Mouse (Mus musculus): ENCODE results near the gene Fkbp8. TPM values are rescaled to one million over a fixed set of nuclear protein-coding genes. Genes with fewer than 3 reads are reported as not detected.

Gene Fkbp8
- 349 and 353 TPM in 2 replicates for polyA plus RNA-seq (2016; fragmentation: Nextera tagmentation; extraction: Ambion mirVana)

DNA sequence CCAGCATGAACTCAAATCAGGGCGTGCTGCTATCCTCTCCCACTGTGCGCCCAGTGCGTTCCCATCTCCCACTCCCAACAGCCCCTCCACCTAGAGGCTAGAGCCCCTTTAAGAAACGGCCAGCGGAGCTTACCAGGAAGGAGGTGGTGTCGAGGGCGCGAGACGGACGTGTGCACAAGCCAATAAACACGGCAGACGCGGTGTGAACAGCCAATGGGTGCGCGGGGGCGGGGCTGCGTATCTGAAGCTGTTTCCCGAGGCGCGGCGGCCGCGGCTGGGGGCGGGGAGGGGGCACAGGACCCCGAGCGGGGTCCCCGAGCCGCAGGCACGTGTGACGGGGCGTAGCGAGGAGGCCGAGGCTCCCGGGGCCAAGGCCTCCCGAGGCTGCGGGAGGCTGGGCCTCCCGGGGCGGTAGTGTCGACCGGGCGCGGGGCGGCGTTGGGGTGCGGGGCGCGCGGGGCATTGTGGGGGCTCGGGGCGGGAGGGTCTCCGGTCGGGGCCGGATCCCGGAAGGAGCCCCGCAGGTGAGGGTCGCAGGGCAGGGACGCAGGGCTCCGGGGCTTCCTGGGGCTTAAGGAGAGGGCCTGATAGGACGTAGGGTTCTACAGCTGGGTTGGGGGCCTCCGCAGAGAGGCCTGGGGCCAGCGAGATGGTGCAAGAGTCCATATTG lies at the start of gene Fkbp8, which contains the start of gene Kxd1:
Gene Fkbp8, plus strand, starts transcription at position 213 of the 670 bp plus-strand sequence.
Gene Kxd1, minus strand, starts transcription at position 445 of the 670 bp plus-strand sequence.
- WGBS = under 1% methylated on average over 59 of the region's 61 CpGs
- Histone ChIP-seq H3K4me1 (peaks cover 21% of the 10 kb centered on the region), H3K9me3 (no peaks in the 10 kb centered on the region), H3K9ac (peak within 1 kb of the TSS; percentile 77), H3K27ac (peak within 1 kb of the TSS; percentile 50; the same call in 1 of the 2 replicates), H3K27me3 (replicated peaks) (no peaks in the 10 kb centered on the region), H3K36me3 (peaks cover 27% of the 10 kb centered on the region), H3K4me2 (replicated peaks) (peak within 1 kb of the TSS; percentile 82), H3K4me3 (peak within 1 kb of the TSS; percentile 75)
- peak; percentile 92 for ATAC-seq (ENCODE audit: low FRiP score, low read depth)

DNA sequence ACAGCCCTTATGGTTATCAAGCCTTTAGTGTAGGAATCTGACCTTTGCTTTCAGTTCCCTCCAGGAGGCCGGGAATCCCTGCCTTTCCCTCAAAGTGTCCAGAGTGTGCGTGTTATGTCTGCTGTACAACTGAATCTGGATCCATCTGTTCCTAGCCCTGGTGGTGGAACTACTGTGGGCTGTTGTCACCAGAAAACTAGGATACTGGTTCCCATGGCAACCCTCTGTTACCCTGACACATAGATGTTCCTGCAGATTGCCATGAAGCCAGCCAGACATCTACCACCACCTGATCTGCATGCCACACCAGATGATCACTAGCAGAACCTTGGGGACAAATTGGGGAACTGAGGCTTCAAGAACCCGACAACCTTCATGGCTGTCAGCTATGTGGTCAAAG lies 45.6 kb upstream of the Fkbp8 start:
- H3K4me2 ChIP-seq (replicated peaks) = no peak overlapping the region
- no peak overlapping the region for H3K4me3 ChIP-seq
- H3K9ac ChIP-seq = no peak overlapping the region
- 70% methylated on average over 3 of the region's 3 CpGs for WGBS
- no peaks in the 10 kb centered on the region for H3K9me3 ChIP-seq
- H3K36me3 ChIP-seq = no peaks in the 10 kb centered on the region
- H3K27me3 ChIP-seq (replicated peaks) = peaks cover 40% of the 10 kb centered on the region
- no peak overlapping the region for H3K27ac ChIP-seq
- H3K4me1 ChIP-seq = peaks cover 4% of the 10 kb centered on the region
- no peak for ATAC-seq (ENCODE audit: low FRiP score, low read depth)

GRCm38 (mm10) chr8:70482943-70483342 lies 44.6 kb upstream of the Fkbp8 start:
- no peak for ATAC-seq (ENCODE audit: low FRiP score, low read depth)
- WGBS = 61% methylated on average over 2 of the region's 2 CpGs
- H3K9ac ChIP-seq = no peak overlapping the region

DNA sequence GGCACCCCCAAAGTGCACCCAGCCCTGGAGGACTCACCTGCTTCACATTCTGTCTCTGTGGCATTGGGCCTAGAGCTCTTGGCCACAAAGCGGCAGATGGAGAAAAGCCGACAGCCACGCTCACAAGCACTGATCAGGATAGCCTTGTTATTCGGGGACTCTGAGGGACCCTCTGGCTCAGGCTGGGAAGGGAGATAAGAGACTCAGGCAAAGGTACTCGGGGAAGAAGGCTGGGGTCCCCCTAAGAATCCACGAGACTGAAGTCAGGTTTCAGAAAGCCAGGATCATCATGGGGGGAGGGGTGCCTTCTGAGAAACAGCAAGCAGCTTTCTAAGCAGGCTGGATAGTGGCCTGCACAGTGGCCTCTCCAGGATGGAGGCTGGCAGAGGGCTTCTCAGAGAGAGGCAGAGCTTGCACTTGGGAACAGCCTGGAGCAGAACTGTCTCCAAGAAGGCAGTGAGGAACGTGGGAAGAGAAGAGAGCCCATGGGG lies 41.3 kb upstream of the Fkbp8 start:
- 0 out of 2 replicates have a peak overlapping the region, but pooled peaks have one; percentile 5 for H3K4me3 ChIP-seq
- peak overlapping the region; percentile 66 for H3K4me2 ChIP-seq (replicated peaks)
- peak overlapping the region; percentile 66; the same call in 1 of the 2 replicates for H3K9ac ChIP-seq

More at GRCm38 (mm10) chr8:70482943-70483342, 44.6 kb upstream of the Fkbp8 start:
- H3K27ac ChIP-seq = no peak overlapping the region
- no peaks in the 10 kb centered on the region for H3K36me3 ChIP-seq
- H3K4me3 ChIP-seq = no peak overlapping the region
- H3K27me3 ChIP-seq (replicated peaks) = peaks cover 51% of the 10 kb centered on the region
- no peaks in the 10 kb centered on the region for H3K9me3 ChIP-seq
- H3K4me2 ChIP-seq (replicated peaks) = no peak overlapping the region
- H3K4me1 ChIP-seq = peaks cover 7% of the 10 kb centered on the region; the same call in 1 of the 2 replicates

GRCm38 (mm10) chr8:70486941-70487520 lies 40.5 kb upstream of the Fkbp8 start, which contains the start of gene Tmem59l:
Tmem59l (minus strand) TSS chr8:70487358.
- 4% methylated on average over 33 of the region's 33 CpGs for WGBS
- H3K9ac ChIP-seq = peak within 1 kb of the TSS; percentile 66
- peak within 1 kb of the TSS; percentile 47 for H3K4me3 ChIP-seq
- peaks cover 91% of the 10 kb centered on the region for H3K27me3 ChIP-seq (replicated peaks)
- H3K27ac ChIP-seq = no peak within 1 kb of the TSS
- H3K9me3 ChIP-seq = no peaks in the 10 kb centered on the region
- H3K4me1 ChIP-seq = peaks cover 27% of the 10 kb centered on the region
- H3K4me2 ChIP-seq (replicated peaks) = peak within 1 kb of the TSS; percentile 66
- H3K36me3 ChIP-seq = no peaks in the 10 kb centered on the region
- peak; percentile 52 for ATAC-seq (ENCODE audit: low FRiP score, low read depth)

More for the DNA sequence above, 41.3 kb upstream of the Fkbp8 start:
- H3K4me1 ChIP-seq = peaks cover 24% of the 10 kb centered on the region
- H3K27ac ChIP-seq = no peak overlapping the region
- no peaks in the 10 kb centered on the region for H3K36me3 ChIP-seq
- H3K9me3 ChIP-seq = no peaks in the 10 kb centered on the region
- no peak for ATAC-seq (ENCODE audit: low FRiP score, low read depth)
- WGBS = 61% methylated on average over 7 of the region's 7 CpGs
- peaks cover 83% of the 10 kb centered on the region for H3K27me3 ChIP-seq (replicated peaks)

- no peaks in the 10 kb centered on the region for H3K36me3 ChIP-seq
- H3K4me1 ChIP-seq = peaks cover 37% of the 10 kb centered on the region
- H3K4me3 ChIP-seq = peak overlapping the region; percentile 27
- peaks cover 98% of the 10 kb centered on the region for H3K27me3 ChIP-seq (replicated peaks)
- no peak overlapping the region for H3K27ac ChIP-seq
- no peaks in the 10 kb centered on the region for H3K9me3 ChIP-seq
- 3% methylated on average over 55 of the region's 55 CpGs for WGBS
- H3K9ac ChIP-seq = peak overlapping the region; percentile 1; the same call in 1 of the 2 replicates
- H3K4me2 ChIP-seq (replicated peaks) = peak overlapping the region; percentile 66
- ATAC-seq (ENCODE audit: low FRiP score, low read depth) = peak; percentile 2; the same call in 1 of the 2 replicates
Observed at GRCm38 (mm10) chr8:70487993-70488796, 39.3 kb upstream of the Fkbp8 start.

DNA sequence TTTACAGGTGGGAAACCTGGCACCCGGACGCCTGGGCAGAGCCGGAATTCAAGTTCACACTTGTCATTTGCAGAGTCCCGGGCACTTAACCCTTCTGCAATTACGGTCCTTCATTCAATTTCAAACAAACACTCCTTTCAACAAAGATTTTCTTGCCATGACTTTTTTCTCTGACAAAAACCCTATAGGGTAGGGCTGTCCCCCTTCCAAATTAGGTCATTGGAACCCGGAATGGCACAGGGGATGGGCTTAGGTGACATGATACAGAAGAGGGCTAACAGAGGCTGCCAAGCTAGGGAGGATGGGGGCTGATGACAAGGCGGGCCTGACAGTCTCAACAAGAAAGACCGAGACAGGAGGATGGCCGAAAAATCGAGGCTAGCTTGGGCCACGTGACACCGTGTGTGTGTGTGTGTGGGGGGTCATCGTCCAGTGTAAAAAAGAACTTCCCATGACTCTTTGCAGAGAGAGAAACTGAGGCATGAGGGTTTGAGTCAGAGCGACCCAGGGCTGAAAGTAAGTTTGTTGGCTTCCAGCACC lies 38.5 kb upstream of the Fkbp8 start:
- H3K4me1 ChIP-seq = peaks cover 46% of the 10 kb centered on the region
- no peak for ATAC-seq (ENCODE audit: low FRiP score, low read depth)
- H3K27ac ChIP-seq = no peak overlapping the region

GRCm38 (mm10) chr8:70489576-70489975 lies 37.9 kb upstream of the Fkbp8 start:
- Histone ChIP-seq H3K4me2 (replicated peaks) (peak overlapping the region; percentile 66), H3K36me3 (no peaks in the 10 kb centered on the region), H3K27me3 (replicated peaks) (peaks cover 100% of the 10 kb centered on the region), H3K4me1 (peaks cover 51% of the 10 kb centered on the region), H3K4me3 (peak overlapping the region; percentile 19; the same call in 1 of the 2 replicates), H3K9ac (no peak overlapping the region), H3K9me3 (no peaks in the 10 kb centered on the region), H3K27ac (no peak overlapping the region)
- 1% methylated on average over 34 of the region's 41 CpGs for WGBS
- no peak for ATAC-seq (ENCODE audit: low FRiP score, low read depth)

More for the DNA sequence above, 38.5 kb upstream of the Fkbp8 start:
- H3K36me3 ChIP-seq = no peaks in the 10 kb centered on the region
- peaks cover 100% of the 10 kb centered on the region for H3K27me3 ChIP-seq (replicated peaks)
- peak overlapping the region; percentile 66 for H3K4me2 ChIP-seq (replicated peaks)
- 1% methylated on average over 14 of the region's 14 CpGs for WGBS
- H3K9ac ChIP-seq = no peak overlapping the region
- H3K4me3 ChIP-seq = peak overlapping the region; percentile 27
- no peaks in the 10 kb centered on the region for H3K9me3 ChIP-seq

GRCm38 (mm10) chr8:70490061-70490879 lies 37.3 kb upstream of the Fkbp8 start:
- no peak overlapping the region for H3K4me2 ChIP-seq (replicated peaks)
- no peaks in the 10 kb centered on the region for H3K36me3 ChIP-seq
- H3K9ac ChIP-seq = no peak overlapping the region
- H3K9me3 ChIP-seq = no peaks in the 10 kb centered on the region
- no peak overlapping the region for H3K27ac ChIP-seq
- peaks cover 57% of the 10 kb centered on the region for H3K4me1 ChIP-seq
- no peak for ATAC-seq (ENCODE audit: low FRiP score, low read depth)
- H3K27me3 ChIP-seq (replicated peaks) = peaks cover 100% of the 10 kb centered on the region
- H3K4me3 ChIP-seq = no peak overlapping the region
- WGBS = 7% methylated on average over 10 of the region's 10 CpGs

GRCm38 (mm10) chr8:70490880-70491495 lies 36.5 kb upstream of the Fkbp8 start:
- Histone ChIP-seq H3K27me3 (replicated peaks) (peaks cover 100% of the 10 kb centered on the region), H3K4me2 (replicated peaks) (no peak overlapping the region; the same call in 1 of the 2 replicates), H3K9me3 (no peaks in the 10 kb centered on the region), H3K36me3 (no peaks in the 10 kb centered on the region), H3K4me3 (no peak overlapping the region), H3K9ac (no peak overlapping the region), H3K4me1 (peaks cover 62% of the 10 kb centered on the region), H3K27ac (no peak overlapping the region)
- ATAC-seq (ENCODE audit: low FRiP score, low read depth) = no peak
- 2% methylated on average over 20 of the region's 20 CpGs for WGBS

Data from neural tube, embryonic 12.5 days (tissue).